Mouse (Mus musculus) C2C12 (cell line): ENCODE data around the gene Npc1l1. TPM values are rescaled to one million over a fixed set of nuclear protein-coding genes. Genes with fewer than 3 reads are reported as not detected.

Experiments used
- H3K27me3 ChIP-seq: one replicate; pipeline ENCODE4 v1.6.1; 2011; ENCODE audit not compliant: control insufficient read depth, insufficient read depth, insufficient read length
- H3K36me3 ChIP-seq: one replicate; pipeline ENCODE4 v1.6.1; 2011; ENCODE audit not compliant: control insufficient read depth, insufficient read depth
- H3K4me3 ChIP-seq: one replicate; pipeline ENCODE4 v1.5.1; 2011; ENCODE audit warnings: mild to moderate bottlenecking, control low read depth; ENCODE audit not compliant: poor library complexity, insufficient read depth, severe bottlenecking
- H3K79me2 ChIP-seq: one replicate; pipeline ENCODE4 v1.6.1; 2011; ENCODE audit not compliant: control insufficient read depth, insufficient read depth
- H3K79me3 ChIP-seq: one replicate; pipeline ENCODE4 v1.6.1; 2011; ENCODE audit warnings: low read depth, control low read depth
- H3ac ChIP-seq: one replicate; pipeline ENCODE3; 2011; ENCODE audit warnings: low read depth; ENCODE audit not compliant: control insufficient read depth, insufficient read length
- CEBPB ChIP-seq: IDR thresholded peaks from one replicate; pipeline ENCODE4 v1.6.1; 2011; ENCODE audit warnings: low read depth, mild to moderate bottlenecking, control low read depth, moderate library complexity
- CTCF ChIP-seq: IDR thresholded peaks from one replicate; pipeline ENCODE4 v1.5.1; 2011; ENCODE audit not compliant: control insufficient read depth, insufficient read depth, insufficient read length
- FOSL1 ChIP-seq: IDR thresholded peaks from one replicate; pipeline ENCODE4 v1.8.0; 2011; ENCODE audit warnings: mild to moderate bottlenecking, low read length; ENCODE audit not compliant: poor library complexity, insufficient read depth, severe bottlenecking
- MAX ChIP-seq: IDR thresholded peaks from one replicate; pipeline ENCODE4 v1.6.1; 2011; ENCODE audit warnings: mild to moderate bottlenecking, control low read depth
- MYOD1 ChIP-seq: IDR thresholded peaks from one replicate; pipeline ENCODE4 v1.6.1; 2011; ENCODE audit warnings: low read depth; ENCODE audit not compliant: control insufficient read depth, insufficient read length
- MYOG ChIP-seq: IDR thresholded peaks from one replicate; pipeline ENCODE4 v1.6.1; 2011; ENCODE audit not compliant: control insufficient read depth, insufficient read length; ENCODE audit errors: extremely low read depth
- USF1 ChIP-seq: IDR thresholded peaks from one replicate; pipeline ENCODE4 v1.6.1; 2011; ENCODE audit warnings: low read depth, mild to moderate bottlenecking, control low read depth, moderate library complexity
- polyA plus RNA-seq: library from polyadenylated mRNA; unstranded; fragments of >200 nt; fragmentation: generic; extraction: Trizol; gene quantifications from one replicate; pipeline ENCODE4 v1.2.1, GENCODE M21; 2012; ENCODE audit warnings: missing spikeins

Gene Npc1l1
- polyA plus RNA-seq, 1 experiment: 0.01 TPM

- H3K79me2 ChIP-seq: no peaks in the 10 kb centered on the region
- no peak for TF ChIP-seq USF1
- H3ac ChIP-seq: no peak overlapping the region
- peaks cover 43% of the 10 kb centered on the region for H3K27me3 ChIP-seq
- no peaks in the 10 kb centered on the region for H3K79me3 ChIP-seq
- H3K4me3 ChIP-seq: no peak overlapping the region
- H3K36me3 ChIP-seq: no peaks in the 10 kb centered on the region
Measured at GRCm38 (mm10) chr11:6219967-6220366, 10.0 kb downstream of the Npc1l1 start.

GRCm38 (mm10) chr11:6218189-6218896 lies 11.6 kb downstream of the Npc1l1 start:
- H3K27me3 ChIP-seq: peaks cover 47% of the 10 kb centered on the region
- no peak overlapping the region for H3K4me3 ChIP-seq
- H3K79me2 ChIP-seq: no peaks in the 10 kb centered on the region
- TF ChIP-seq FOSL1: no peak
- TF ChIP-seq CEBPB: no peak
- TF ChIP-seq USF1: no peak
- TF ChIP-seq MAX: no peak
- TF ChIP-seq CTCF: no peak
- TF ChIP-seq MYOD1: no peak
- no peak for TF ChIP-seq MYOG
- no peaks in the 10 kb centered on the region for H3K36me3 ChIP-seq
- H3ac ChIP-seq: no peak overlapping the region
- H3K79me3 ChIP-seq: no peaks in the 10 kb centered on the region

GRCm38 (mm10) chr11:6216834-6217233 lies 13.1 kb downstream of the Npc1l1 start:
- Histone ChIP-seq H3K79me2 (no peaks in the 10 kb centered on the region), H3K27me3 (peaks cover 44% of the 10 kb centered on the region), H3ac (no peak overlapping the region), H3K36me3 (no peaks in the 10 kb centered on the region), H3K4me3 (no peak overlapping the region), H3K79me3 (no peaks in the 10 kb centered on the region)
- TF ChIP-seq CTCF: no peak
- TF ChIP-seq CEBPB: no peak
- TF ChIP-seq MAX: no peak
- TF ChIP-seq MYOD1: no peak
- TF ChIP-seq USF1: no peak
- TF ChIP-seq MYOG: no peak
- TF ChIP-seq FOSL1: no peak

DNA sequence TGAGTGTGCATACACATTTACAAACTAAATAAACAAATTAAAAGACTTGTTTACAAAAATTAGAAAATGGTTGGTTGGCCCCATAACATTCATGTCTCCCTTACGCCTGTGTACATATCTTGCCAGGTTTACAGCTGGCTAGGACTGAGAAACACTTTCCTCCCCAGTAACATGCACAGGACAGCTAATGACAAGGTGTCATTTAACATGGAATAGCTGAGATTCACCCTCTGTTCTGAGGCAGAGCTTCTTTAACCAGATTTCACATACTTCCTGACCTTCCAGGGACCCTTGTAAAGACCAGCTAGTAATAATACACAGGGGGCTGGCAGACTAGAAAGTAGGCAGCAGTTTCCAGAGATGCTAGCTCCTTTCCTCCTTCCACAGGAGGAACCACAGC lies 21.8 kb downstream of the Npc1l1 start:
- Histone ChIP-seq H3ac (no peak overlapping the region), H3K79me3 (no peaks in the 10 kb centered on the region), H3K4me3 (no peak overlapping the region), H3K79me2 (no peaks in the 10 kb centered on the region), H3K27me3 (peaks cover 15% of the 10 kb centered on the region), H3K36me3 (no peaks in the 10 kb centered on the region)
- TF ChIP-seq USF1 (no peak), FOSL1 (no peak), CEBPB (no peak), MAX (no peak), MYOD1 (no peak), CTCF (no peak), MYOG (no peak)

DNA sequence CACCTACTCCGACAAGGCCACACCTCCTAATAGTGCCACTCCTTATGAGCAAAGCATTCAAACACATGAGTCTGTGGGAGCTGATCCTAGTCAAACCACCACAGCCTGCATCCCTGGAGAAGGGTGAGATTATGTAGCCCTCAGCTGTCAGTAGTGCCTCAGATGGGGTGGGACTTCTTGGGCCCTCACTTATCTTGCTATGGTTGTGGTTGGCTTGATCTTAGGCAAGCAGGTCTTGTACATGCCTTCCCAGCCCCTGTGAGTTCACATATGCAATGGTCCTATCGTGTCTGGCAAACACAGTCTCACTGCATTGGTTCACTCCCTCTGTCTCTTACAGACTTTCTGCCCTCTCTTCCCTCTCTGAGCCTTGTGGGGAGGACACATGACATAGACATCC lies 22.9 kb downstream of the Npc1l1 start:
- no peaks in the 10 kb centered on the region for H3K79me2 ChIP-seq
- H3K36me3 ChIP-seq: no peaks in the 10 kb centered on the region
- no peak overlapping the region for H3ac ChIP-seq
- H3K79me3 ChIP-seq: no peaks in the 10 kb centered on the region
- peaks cover 13% of the 10 kb centered on the region for H3K27me3 ChIP-seq
- H3K4me3 ChIP-seq: no peak overlapping the region
- TF ChIP-seq MYOG (no peak), CEBPB (no peak), FOSL1 (no peak), CTCF (no peak), USF1 (no peak), MYOD1 (no peak), MAX (no peak)

- Histone ChIP-seq H3K27me3 (peaks cover 3% of the 10 kb centered on the region), H3K36me3 (peaks cover 3% of the 10 kb centered on the region), H3K79me3 (peaks cover 41% of the 10 kb centered on the region), H3ac (no peak overlapping the region), H3K4me3 (peak overlapping the region; percentile 99), H3K79me2 (peaks cover 45% of the 10 kb centered on the region)
- TF ChIP-seq MYOD1: no peak
- no peak for TF ChIP-seq CEBPB
- no peak for TF ChIP-seq USF1
- TF ChIP-seq MAX: no peak
- TF ChIP-seq FOSL1: no peak
- no peak for TF ChIP-seq MYOG
- no peak for TF ChIP-seq CTCF
Measured at GRCm38 (mm10) chr11:6200570-6200969, 29.4 kb downstream of the Npc1l1 start.
